27 mouse cellular contexts compared by ENCODE assay signal in genomic region chr6:122601031-122601430, GRCm38 (mm10). TPM values are rescaled to one million over a fixed set of nuclear protein-coding genes. Genes with fewer than 3 reads are reported as not detected.
DNase-seq lines count a peak whose midpoint lies in the region; ATAC-seq and TF ChIP-seq lines count a peak whose summit lies in the region.
"Had no signal": no experiment of that assay in that cellular context is flagged by ENCODE, and none has a peak within 500 bp of the region (broad histone marks: within the 10 kb centered on the region; RNA-seq: fewer than 3 reads in every experiment).

No protein-coding gene starts in this region.

- H3K36me3 ChIP-seq in liver, embryonic 13.5 days, result no peaks in the 10 kb centered on the region
- H3K36me3 ChIP-seq in liver, embryonic 11.5 days (ENCODE audit: control insufficient read depth, insufficient read depth, low read length), result no peaks in the 10 kb centered on the region
- H3K36me3 ChIP-seq in myocyte (ENCODE audit: control insufficient read depth, insufficient read depth), result peaks cover 7% of the 10 kb centered on the region
- H3K36me3 ChIP-seq: embryonic facial prominence, embryonic 15.5 days; forebrain, embryonic 10.5 days; heart, embryonic 10.5 days; hindbrain, embryonic 12.5 days had no signal

- ATAC-seq in liver, embryonic 13.5 days (ENCODE audit: low read depth), result no peak
- ATAC-seq in liver, embryonic 11.5 days (replicated peaks; ENCODE audit: low FRiP score), result no peak
- ATAC-seq: forebrain, embryonic 14.5 days; hindbrain, embryonic 16.5 days had no signal

- no peak for DNase-seq in liver, embryonic 13.5 days
- DNase-seq in liver, embryonic 11.5 days (ENCODE audit: low spot score), result no peak
- DNase-seq in A20 (ENCODE audit: low read depth, low spot score), result peak; percentile 51
- no peak for DNase-seq in layer of hippocampus, postnatal 36 days
- DNase-seq: adrenal gland, adult 8-10 months; adrenal gland, postnatal 36 days; cerebellum, adult 2 months; cerebellum, postnatal 10 days; embryo, embryonic 11 days; gastrocnemius, postnatal 10 days; heart, adult 18-20 months; heart, postnatal 4 days had no signal

- no peaks in the 10 kb centered on the region for H3K79me2 ChIP-seq in myocyte (ENCODE audit: control insufficient read depth, insufficient read depth)

- WGBS in liver, embryonic 13.5 days (ENCODE audit: insufficient replicate concordance), result 68% methylated on average over 4 of the region's 4 CpGs
- WGBS in liver, embryonic 11.5 days, result 85% methylated on average over 4 of the region's 4 CpGs
- WGBS in bone marrow, adult 2 months, result 68% methylated on average over 4 of the region's 4 CpGs

- TF ChIP-seq POLR2A in bone marrow, adult 2 months (IDR thresholded peaks at IDR 0.05; ENCODE audit: borderline replicate concordance, control insufficient read depth, low read depth, low read length), result no peak
- no peak for TF ChIP-seq POLR2A in myocyte (IDR thresholded peaks at IDR 0.05; ENCODE audit: insufficient read length, low read depth)

- peaks cover 11% of the 10 kb centered on the region; the same call in 1 of the 2 replicates for H3K4me1 ChIP-seq in liver, embryonic 13.5 days (replicated peaks)
- no peaks in the 10 kb centered on the region for H3K4me1 ChIP-seq in liver, embryonic 11.5 days (replicated peaks; ENCODE audit: control insufficient read depth, insufficient read depth, low read length)
- peaks cover 2% of the 10 kb centered on the region for H3K4me1 ChIP-seq in bone marrow, adult 2 months (ENCODE audit: control insufficient read depth, insufficient read depth, low read length)
- H3K4me1 ChIP-seq: embryonic facial prominence, embryonic 15.5 days; heart, embryonic 10.5 days; hindbrain, embryonic 12.5 days had no signal

- H3K4me2 ChIP-seq in liver, embryonic 13.5 days, result 0 out of 2 replicates have a peak overlapping the region, but pooled peaks have one; percentile 10
- H3K4me2 ChIP-seq in liver, embryonic 11.5 days, result no peak overlapping the region
- peak overlapping the region; percentile 88 for H3K4me2 ChIP-seq in myocyte (ENCODE audit: low read depth)
- H3K4me2 ChIP-seq: embryonic facial prominence, embryonic 15.5 days; hindbrain, embryonic 12.5 days had no signal

- H3K9me3 ChIP-seq in liver, embryonic 13.5 days (replicated peaks), result no peaks in the 10 kb centered on the region
- H3K9me3 ChIP-seq in liver, embryonic 11.5 days (ENCODE audit: control insufficient read depth, low read length), result no peaks in the 10 kb centered on the region
- H3K9me3 ChIP-seq: embryonic facial prominence, embryonic 15.5 days; forebrain, embryonic 10.5 days; G1E; heart, embryonic 10.5 days; hindbrain, embryonic 12.5 days had no signal

- no peak overlapping the region for H3K4me3 ChIP-seq in liver, embryonic 13.5 days (replicated peaks)
- H3K4me3 ChIP-seq in liver, embryonic 11.5 days (ENCODE audit: low read depth, low read length), result no peak overlapping the region
- H3K4me3 ChIP-seq in bone marrow, adult 2 months (replicated peaks; ENCODE audit: control insufficient read depth, low read depth, low read length), result no peak overlapping the region
- peak overlapping the region; percentile 67 for H3K4me3 ChIP-seq in myocyte
- H3K4me3 ChIP-seq: embryonic facial prominence, embryonic 15.5 days; forebrain, embryonic 10.5 days; hindbrain, embryonic 12.5 days had no signal

- H3ac ChIP-seq in myocyte (ENCODE audit: control insufficient read depth, insufficient read length), result no peak overlapping the region

- no peak overlapping the region for H3K9ac ChIP-seq in liver, embryonic 13.5 days
- H3K9ac ChIP-seq in liver, embryonic 11.5 days (ENCODE audit: low read depth, low read length), result no peak overlapping the region
- H3K9ac ChIP-seq: embryonic facial prominence, embryonic 15.5 days; hindbrain, embryonic 12.5 days had no signal

- H3K27me3 ChIP-seq in liver, embryonic 13.5 days, result no peaks in the 10 kb centered on the region
- H3K27me3 ChIP-seq in liver, embryonic 11.5 days (replicated peaks; ENCODE audit: control insufficient read depth, insufficient read depth, low read length), result no peaks in the 10 kb centered on the region
- no peaks in the 10 kb centered on the region for H3K27me3 ChIP-seq in myocyte (ENCODE audit: control insufficient read depth, insufficient read depth, insufficient read length)
- H3K27me3 ChIP-seq: embryonic facial prominence, embryonic 15.5 days; hindbrain, embryonic 12.5 days had no signal

- no peak overlapping the region for H3K27ac ChIP-seq in liver, embryonic 13.5 days
- H3K27ac ChIP-seq in liver, embryonic 11.5 days (ENCODE audit: low read depth, low read length), result no peak overlapping the region
- H3K27ac ChIP-seq in bone marrow, adult 2 months (ENCODE audit: control insufficient read depth, insufficient read depth, low read depth, low read length, poor library complexity), result peak overlapping the region; percentile 49; the same call in 1 of the 2 replicates
- H3K27ac ChIP-seq: embryonic facial prominence, embryonic 15.5 days; forebrain, embryonic 10.5 days; heart, embryonic 10.5 days; hindbrain, embryonic 12.5 days had no signal

- no peak for TF ChIP-seq CTCF in bone marrow, adult 2 months (IDR thresholded peaks at IDR 0.05; ENCODE audit: control insufficient read depth, insufficient read depth, low read length)

TF ChIP-seq in myocyte, 11 proteins besides CTCF, POLR2A, EP300 and RAD21:
- TF ChIP-seq CEBPB (IDR thresholded peaks at IDR 0.05; ENCODE audit: insufficient read depth, poor library complexity, severe bottlenecking) (no peak), TCF12 (IDR thresholded peaks at IDR 0.05; ENCODE audit: insufficient read depth, poor library complexity, severe bottlenecking) (no peak), SRF (IDR thresholded peaks at IDR 0.05; ENCODE audit: control insufficient read depth, insufficient read length, low read depth) (no peak), USF1 (IDR thresholded peaks at IDR 0.05; ENCODE audit: low read depth) (no peak), TCF3 (IDR thresholded peaks at IDR 0.05; ENCODE audit: insufficient read length, low read depth) (no peak), MYOD1 (IDR thresholded peaks at IDR 0.05; ENCODE audit: control insufficient read depth in 1 of 3, insufficient read length in 2 of 3, low read depth in 2 of 3) (no peak), REST (IDR thresholded peaks at IDR 0.05; ENCODE audit: insufficient read depth, insufficient read length) (no peak), MYOG (IDR thresholded peaks at IDR 0.05; ENCODE audit: control insufficient read depth in 1 of 3, insufficient read depth in 1 of 3, insufficient read length in 2 of 3, low read depth in 2 of 3) (no peak), POLR2AphosphoS2 (IDR thresholded peaks at IDR 0.05; ENCODE audit: insufficient read length, low read depth) (no peak), MAX (IDR thresholded peaks at IDR 0.05; ENCODE audit: low read depth) (no peak), E2F4 (IDR thresholded peaks at IDR 0.05; ENCODE audit: insufficient read depth) (no peak)

RNA-seq across cellular contexts. Expression of gene Apobec1, which starts 1.2 kb away (rescaled TPM):
- 2.8 and 3.8 TPM in 2 replicates for polyA plus RNA-seq in liver, embryonic 13.5 days (2015; fragmentation: Nextera tagmentation; extraction: Ambion mirVana)
- 3.7 and 5.6 TPM in 2 replicates for polyA plus RNA-seq in liver, embryonic 11.5 days (2014; fragmentation: Nextera tagmentation; extraction: Ambion mirVana)
- polyA plus RNA-seq in bone marrow, adult 2 months (2011; ENCODE audit: insufficient read depth, insufficient read length, low replicate concordance, missing spikeins), result 9.8 and 23.3 TPM in 2 replicates
- 10.5 TPM for polyA plus RNA-seq in myocyte (2012; fragmentation: generic; extraction: Trizol)
- 1 to 10 TPM; 1.5 to 2.0 TPM for total RNA-seq in layer of hippocampus, postnatal 36 days (2021)
- polyA plus RNA-seq: erythroblast, embryonic 14.5 days had no signal

RNA-seq across cellular contexts. Expression of gene Gdf3, which starts 8.9 kb away (rescaled TPM):
- polyA plus RNA-seq in liver, embryonic 13.5 days (2015; fragmentation: Nextera tagmentation; extraction: Ambion mirVana), result 5.4 and 5.6 TPM in 2 replicates
- 13.9 and 14.6 TPM in 2 replicates for polyA plus RNA-seq in liver, embryonic 11.5 days (2014; fragmentation: Nextera tagmentation; extraction: Ambion mirVana)
- 2.0 and 8.2 TPM in 2 replicates for polyA plus RNA-seq in bone marrow, adult 2 months (2011; ENCODE audit: insufficient read depth, insufficient read length, low replicate concordance, missing spikeins)
- not detected for polyA plus RNA-seq in myocyte (2012; fragmentation: generic; extraction: Trizol)
- total RNA-seq in layer of hippocampus, postnatal 36 days (2021), result not detected
- total RNA-seq: adrenal gland, postnatal 36 days; gastrocnemius, postnatal 10 days; gastrocnemius, postnatal 4 days; heart, adult 18-20 months; heart, postnatal 10 days; heart, postnatal 4 days had no signal
- polyA plus RNA-seq: embryonic facial prominence, embryonic 11.5 days; erythroblast, embryonic 14.5 days; forebrain, embryonic 14.5 days had no signal

RNA-seq across cellular contexts. Expression of gene Dppa3, which starts 25.2 kb away (rescaled TPM):
- not detected in 2 replicates for polyA plus RNA-seq in liver, embryonic 13.5 days (2015; fragmentation: Nextera tagmentation; extraction: Ambion mirVana)
- polyA plus RNA-seq in liver, embryonic 11.5 days (2014; fragmentation: Nextera tagmentation; extraction: Ambion mirVana), result not detected in 2 replicates
- 1.8 TPM in 1 of 2 replicates, not detected in the other for polyA plus RNA-seq in bone marrow, adult 2 months (2011; ENCODE audit: insufficient read depth, insufficient read length, low replicate concordance, missing spikeins)
- not detected for polyA plus RNA-seq in myocyte (2012; fragmentation: generic; extraction: Trizol)
- total RNA-seq in layer of hippocampus, postnatal 36 days (2021), result not detected
- total RNA-seq: adrenal gland, adult 8-10 months; adrenal gland, postnatal 36 days; common myeloid progenitor, adult 5-6 weeks; G1E; gastrocnemius, postnatal 10 days; gastrocnemius, postnatal 4 days; heart, adult 18-20 months; heart, postnatal 10 days; heart, postnatal 4 days had no signal
- polyA plus RNA-seq: cerebellum, adult 2 months; embryonic facial prominence, embryonic 11.5 days; embryonic facial prominence, embryonic 15.5 days; erythroblast, embryonic 14.5 days; forebrain, embryonic 10.5 days; forebrain, embryonic 14.5 days; G1E; heart, embryonic 10.5 days; hindbrain, embryonic 12.5 days; hindbrain, embryonic 16.5 days had no signal

RNA-seq across cellular contexts. Expression of gene Aicda, which starts 47.4 kb away (rescaled TPM):
- polyA plus RNA-seq in liver, embryonic 13.5 days (2015; fragmentation: Nextera tagmentation; extraction: Ambion mirVana), result not detected in 2 replicates
- polyA plus RNA-seq in liver, embryonic 11.5 days (2014; fragmentation: Nextera tagmentation; extraction: Ambion mirVana), result 0.18 TPM in 1 of 2 replicates, not detected in the other
- polyA plus RNA-seq in bone marrow, adult 2 months (2011; ENCODE audit: insufficient read depth, insufficient read length, low replicate concordance, missing spikeins), result 0.40 TPM in 1 of 2 replicates, not detected in the other
- polyA plus RNA-seq in myocyte (2012; fragmentation: generic; extraction: Trizol), result not detected
- total RNA-seq in layer of hippocampus, postnatal 36 days (2021), result not detected
- total RNA-seq: adrenal gland, adult 8-10 months; adrenal gland, postnatal 36 days; common myeloid progenitor, adult 5-6 weeks; G1E; gastrocnemius, postnatal 10 days; gastrocnemius, postnatal 4 days; heart, adult 18-20 months; heart, postnatal 10 days; heart, postnatal 4 days had no signal
- polyA plus RNA-seq: cerebellum, adult 2 months; embryonic facial prominence, embryonic 11.5 days; embryonic facial prominence, embryonic 15.5 days; erythroblast, embryonic 14.5 days; forebrain, embryonic 10.5 days; G1E; heart, embryonic 10.5 days; heart, embryonic 14.5 days had no signal
